Mouse (Mus musculus) liver, embryonic 13.5 days (tissue): ENCODE measurements around the gene Arhgef12. TPM values are rescaled to one million over a fixed set of nuclear protein-coding genes. Genes with fewer than 3 reads are reported as not detected.

Experiments
- ATAC-seq: fragments of 200-750 bp; cut with Nextera tagmentation; 2 replicates; pipeline ENCODE4 v1.8.0; 2017; ENCODE audit warnings: low read depth, mild to moderate bottlenecking, moderate number of reproducible peaks, moderate library complexity
- DNase-seq: peaks from one replicate; pipeline ENCODE4 v3.0.0; 2022
- H3K27ac ChIP-seq: fragments of 300-500 bp; sonication (generic); 2 replicates; pipeline ENCODE4 v1.5.1; 2015; ENCODE audit warnings: moderate library complexity, mild to moderate bottlenecking, inconsistent platforms
- H3K27me3 ChIP-seq: fragments of 300-500 bp; sonication (generic); 2 replicates; pipeline ENCODE4 v1.6.1; 2015; ENCODE audit warnings: mild to moderate bottlenecking, inconsistent platforms
- H3K36me3 ChIP-seq: fragments of 300-500 bp; sonication (generic); 2 replicates; pipeline ENCODE4 v1.6.1; 2015; ENCODE audit warnings: mild to moderate bottlenecking, inconsistent platforms
- H3K4me1 ChIP-seq: fragments of 300-500 bp; sonication (generic); replicated peaks from 2 replicates; pipeline ENCODE4 v1.6.1; 2015; ENCODE audit warnings: inconsistent platforms
- H3K4me2 ChIP-seq: fragments of 300-500 bp; sonication (generic); 2 replicates; pipeline ENCODE4 v1.6.1; 2015; ENCODE audit warnings: inconsistent platforms, mild to moderate bottlenecking, moderate library complexity
- H3K4me3 ChIP-seq: fragments of 300-500 bp; sonication (generic); replicated peaks from 2 replicates; pipeline ENCODE4 v1.5.1; 2015; ENCODE audit warnings: mild to moderate bottlenecking, inconsistent platforms
- H3K9ac ChIP-seq: fragments of 300-500 bp; sonication (generic); 2 replicates; pipeline ENCODE4 v1.6.1; 2015; ENCODE audit warnings: mild to moderate bottlenecking, inconsistent platforms
- H3K9me3 ChIP-seq: fragments of 300-500 bp; sonication (generic); replicated peaks from 2 replicates; pipeline ENCODE4 v1.6.1; 2016; ENCODE audit warnings: inconsistent platforms
- WGBS: fragments of 180-500 bp; shearing (Covaris S2); methylation state at CpG from one replicate; pipeline ENCODE4 v1.1.7; 2015; ENCODE audit not compliant: insufficient replicate concordance; 5-methylcytosine and 5-hydroxymethylcytosine counted together
- polyA plus RNA-seq: library from polyadenylated mRNA; unstranded; fragments of >200 nt; fragmentation: Nextera tagmentation; extraction: Ambion mirVana; gene quantifications from 2 replicates; pipeline ENCODE4 v1.2.1, GENCODE M21; 2015

Arhgef12 gene
- polyA plus RNA-seq, 1 experiment from 2014 or later: 4.3 TPM

GRCm38 (mm10) chr9:42945174-42945573 lies 161.9 kb downstream of the Arhgef12 start:
- 26% methylated on average over 7 of the region's 7 CpGs for WGBS
- H3K36me3 ChIP-seq: no peaks in the 10 kb centered on the region
- no peaks in the 10 kb centered on the region for H3K9me3 ChIP-seq
- H3K4me3 ChIP-seq: no peak overlapping the region
- H3K4me2 ChIP-seq: 0 out of 2 replicates have a peak overlapping the region, but pooled peaks have one; percentile 74
- H3K27ac ChIP-seq: no peak overlapping the region
- no peak for ATAC-seq
- no peak overlapping the region for H3K9ac ChIP-seq
- no peaks in the 10 kb centered on the region for H3K4me1 ChIP-seq
- peaks cover 75% of the 10 kb centered on the region for H3K27me3 ChIP-seq
- DNase-seq: no peak

GRCm38 (mm10) chr9:42944536-42945006 lies 162.5 kb downstream of the Arhgef12 start:
- H3K27me3 ChIP-seq: peaks cover 80% of the 10 kb centered on the region
- no peaks in the 10 kb centered on the region for H3K9me3 ChIP-seq
- no peak overlapping the region for H3K27ac ChIP-seq

DNA sequence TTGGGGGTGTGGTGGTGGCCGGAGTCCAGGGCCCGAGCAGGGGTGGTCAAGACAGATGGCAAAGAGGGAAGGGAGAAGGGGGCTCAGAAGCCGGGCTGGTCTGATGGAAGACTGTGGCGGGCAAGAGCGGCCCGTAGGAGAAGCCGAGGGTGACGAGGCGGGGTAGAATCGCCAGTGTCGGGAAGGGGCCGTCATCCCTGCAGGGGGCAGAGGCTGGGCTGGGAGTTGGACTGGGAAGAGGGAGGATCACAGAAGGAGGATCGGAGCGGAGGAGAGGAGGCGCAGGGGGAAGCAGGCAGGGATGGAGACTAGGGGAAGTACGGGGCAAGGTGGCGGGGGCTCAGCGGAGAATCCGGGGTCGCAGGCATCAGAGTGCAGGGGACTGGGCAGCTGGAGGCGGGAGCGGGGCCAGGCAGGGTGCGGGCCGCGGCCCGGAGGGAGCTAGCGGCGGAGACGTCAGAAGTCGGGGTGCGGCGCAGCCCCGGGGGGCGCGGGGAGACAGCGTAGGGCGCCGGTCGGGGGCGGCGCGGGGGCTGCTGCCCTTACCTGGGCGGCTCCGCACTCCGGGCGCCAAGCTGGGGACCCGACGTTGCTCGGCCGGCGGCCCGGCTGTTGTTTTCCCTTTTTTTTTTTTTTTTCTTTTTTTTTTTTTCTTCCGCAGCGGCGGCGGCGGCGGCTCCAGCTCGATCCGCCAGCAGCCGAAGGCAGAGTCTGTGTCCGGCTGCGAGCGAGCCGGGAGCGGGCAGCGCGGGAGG lies 163.1 kb downstream of the Arhgef12 start, which contains the start of gene Grik4:
TSS of gene Grik4 (minus strand) at position 713 of the 755 bp plus-strand sequence.
- H3K4me3 ChIP-seq: peak within 1 kb of the TSS; percentile 61
- no peak for DNase-seq
- WGBS: 2% methylated on average over 50 of the region's 68 CpGs
- H3K9me3 ChIP-seq: no peaks in the 10 kb centered on the region
- no peak for ATAC-seq
- H3K36me3 ChIP-seq: no peaks in the 10 kb centered on the region
- H3K9ac ChIP-seq: peak within 1 kb of the TSS; percentile 61
- H3K27ac ChIP-seq: no peak within 1 kb of the TSS
- peak within 1 kb of the TSS; percentile 74 for H3K4me2 ChIP-seq
- H3K27me3 ChIP-seq: peaks cover 83% of the 10 kb centered on the region
- no peaks in the 10 kb centered on the region for H3K4me1 ChIP-seq

More at GRCm38 (mm10) chr9:42944536-42945006, 162.5 kb downstream of the Arhgef12 start:
- WGBS: under 1% methylated on average over 52 of the region's 52 CpGs
- H3K4me3 ChIP-seq: peak overlapping the region; percentile 61
- peak overlapping the region; percentile 61; the same call in 1 of the 2 replicates for H3K9ac ChIP-seq
- DNase-seq: peak; percentile 45
- no peaks in the 10 kb centered on the region for H3K36me3 ChIP-seq
- peak overlapping the region; percentile 74 for H3K4me2 ChIP-seq
- H3K4me1 ChIP-seq: no peaks in the 10 kb centered on the region
- ATAC-seq: peak; percentile 82

GRCm38 (mm10) chr9:42943057-42943529 lies 163.9 kb downstream of the Arhgef12 start:
- ATAC-seq: no peak
- no peaks in the 10 kb centered on the region for H3K36me3 ChIP-seq
- WGBS: 7% methylated on average over 9 of the region's 9 CpGs
- H3K4me2 ChIP-seq: peak overlapping the region; percentile 74
- no peak overlapping the region for H3K9ac ChIP-seq
- no peaks in the 10 kb centered on the region for H3K9me3 ChIP-seq
- no peak for DNase-seq
- peaks cover 77% of the 10 kb centered on the region for H3K27me3 ChIP-seq
- H3K4me1 ChIP-seq: no peaks in the 10 kb centered on the region
- no peak overlapping the region for H3K27ac ChIP-seq
- H3K4me3 ChIP-seq: peak overlapping the region; percentile 61; the same call in 1 of the 2 replicates

DNA sequence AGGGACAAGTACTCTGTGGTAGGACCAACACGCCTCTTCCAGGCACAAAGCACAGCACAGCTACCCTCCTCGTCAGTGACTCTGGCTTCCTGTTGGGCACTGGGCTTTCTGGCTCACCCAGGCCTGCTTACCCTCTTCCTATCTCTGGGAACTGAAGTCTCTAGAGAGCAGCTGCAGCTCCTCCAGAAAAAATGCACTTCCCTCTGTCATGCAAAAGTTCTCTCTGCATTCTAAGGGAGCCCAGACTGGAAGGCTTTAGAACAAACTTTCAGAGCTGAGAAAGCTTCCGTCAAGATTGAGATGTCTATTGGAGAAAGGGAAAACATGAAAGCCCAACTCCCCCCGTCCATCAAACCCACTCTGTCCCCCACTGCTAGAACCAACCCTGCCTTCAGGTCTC lies 164.9 kb downstream of the Arhgef12 start:
- peaks cover 76% of the 10 kb centered on the region for H3K27me3 ChIP-seq
- ATAC-seq (no peak), DNase-seq (no peak)

GRCm38 (mm10) chr9:42932146-42932545 lies 174.9 kb downstream of the Arhgef12 start:
- Histone ChIP-seq H3K36me3 (no peaks in the 10 kb centered on the region), H3K27me3 (no peaks in the 10 kb centered on the region), H3K4me1 (no peaks in the 10 kb centered on the region), H3K9me3 (no peaks in the 10 kb centered on the region), H3K4me2 (no peak overlapping the region), H3K9ac (no peak overlapping the region), H3K4me3 (no peak overlapping the region), H3K27ac (no peak overlapping the region)
- DNase-seq (no peak), ATAC-seq (no peak)
- WGBS: 50% methylated on average over 7 of the region's 7 CpGs

More for the DNA sequence above, 164.9 kb downstream of the Arhgef12 start:
- Histone ChIP-seq H3K9me3 (no peaks in the 10 kb centered on the region), H3K36me3 (no peaks in the 10 kb centered on the region), H3K4me3 (no peak overlapping the region), H3K4me2 (no peak overlapping the region), H3K27ac (no peak overlapping the region), H3K4me1 (no peaks in the 10 kb centered on the region), H3K9ac (no peak overlapping the region)
- 33% methylated on average over 4 of the region's 4 CpGs for WGBS

GRCm38 (mm10) chr9:42927498-42927897 lies 179.5 kb downstream of the Arhgef12 start:
- no peak overlapping the region for H3K27ac ChIP-seq
- H3K9me3 ChIP-seq: no peaks in the 10 kb centered on the region
- H3K4me3 ChIP-seq: no peak overlapping the region
- 62% methylated on average over 10 of the region's 10 CpGs for WGBS
- DNase-seq (no peak), ATAC-seq (no peak)
- no peaks in the 10 kb centered on the region for H3K36me3 ChIP-seq
- H3K27me3 ChIP-seq: no peaks in the 10 kb centered on the region
- H3K9ac ChIP-seq: no peak overlapping the region
- H3K4me1 ChIP-seq: no peaks in the 10 kb centered on the region
- no peak overlapping the region for H3K4me2 ChIP-seq

GRCm38 (mm10) chr9:42926564-42926963 lies 180.5 kb downstream of the Arhgef12 start:
- Histone ChIP-seq H3K9me3 (no peaks in the 10 kb centered on the region), H3K4me1 (no peaks in the 10 kb centered on the region), H3K36me3 (no peaks in the 10 kb centered on the region), H3K27me3 (no peaks in the 10 kb centered on the region), H3K9ac (no peak overlapping the region), H3K4me3 (no peak overlapping the region), H3K4me2 (no peak overlapping the region), H3K27ac (no peak overlapping the region)
- 55% methylated on average over 6 of the region's 6 CpGs for WGBS
- DNase-seq (no peak), ATAC-seq (no peak)

DNA sequence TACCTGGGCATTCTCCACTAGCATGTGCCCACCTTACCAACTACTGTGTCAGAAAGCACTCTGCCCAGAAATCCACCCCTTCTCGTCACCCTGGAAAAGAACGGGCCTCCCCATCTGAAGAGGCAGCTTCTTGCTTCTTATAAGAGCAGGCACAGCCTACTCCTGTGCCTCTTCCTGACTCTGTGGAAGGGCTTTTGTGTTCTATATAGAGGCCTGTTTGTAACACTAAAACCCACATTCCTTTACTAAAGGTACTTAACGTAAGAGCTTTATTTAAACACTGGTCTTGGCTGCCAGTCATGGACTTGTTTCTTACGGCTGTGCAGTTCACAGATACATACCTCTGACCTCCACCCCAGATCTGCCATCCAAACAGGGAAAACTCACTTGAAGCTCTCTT lies 185.2 kb downstream of the Arhgef12 start:
- Histone ChIP-seq H3K9ac (no peak overlapping the region), H3K4me2 (no peak overlapping the region), H3K27ac (no peak overlapping the region), H3K36me3 (no peaks in the 10 kb centered on the region), H3K27me3 (no peaks in the 10 kb centered on the region), H3K4me3 (no peak overlapping the region), H3K9me3 (no peaks in the 10 kb centered on the region), H3K4me1 (no peaks in the 10 kb centered on the region)
- DNase-seq (no peak), ATAC-seq (no peak)
- 66% methylated on average over 4 of the region's 4 CpGs for WGBS

DNA sequence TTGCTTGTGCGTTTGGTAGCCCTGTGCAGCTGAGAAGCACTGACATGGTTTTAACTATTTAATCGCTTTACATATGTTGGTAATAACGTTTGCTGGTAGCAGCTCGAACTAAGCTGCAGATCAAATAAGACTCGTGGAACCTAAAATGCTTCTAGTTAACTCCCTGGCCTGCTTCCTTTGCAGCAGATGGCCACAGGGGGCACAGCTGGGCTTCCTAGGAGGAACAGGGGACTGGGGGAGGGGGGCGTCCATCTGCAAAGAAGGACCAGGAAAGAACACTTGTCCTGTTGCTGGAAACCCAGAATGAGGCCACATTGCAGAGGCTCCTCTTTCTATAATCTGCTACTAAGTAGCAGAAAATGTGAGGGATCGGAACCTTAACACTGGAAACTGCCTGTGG lies 186.8 kb downstream of the Arhgef12 start:
- no peaks in the 10 kb centered on the region for H3K9me3 ChIP-seq
- no peaks in the 10 kb centered on the region for H3K36me3 ChIP-seq
- no peaks in the 10 kb centered on the region for H3K4me1 ChIP-seq
- no peak for ATAC-seq
- WGBS: 40% methylated on average over 7 of the region's 7 CpGs
- no peaks in the 10 kb centered on the region for H3K27me3 ChIP-seq
- H3K4me2 ChIP-seq: no peak overlapping the region
- H3K9ac ChIP-seq: no peak overlapping the region
- no peak overlapping the region for H3K27ac ChIP-seq
- DNase-seq: no peak
- H3K4me3 ChIP-seq: no peak overlapping the region

DNA sequence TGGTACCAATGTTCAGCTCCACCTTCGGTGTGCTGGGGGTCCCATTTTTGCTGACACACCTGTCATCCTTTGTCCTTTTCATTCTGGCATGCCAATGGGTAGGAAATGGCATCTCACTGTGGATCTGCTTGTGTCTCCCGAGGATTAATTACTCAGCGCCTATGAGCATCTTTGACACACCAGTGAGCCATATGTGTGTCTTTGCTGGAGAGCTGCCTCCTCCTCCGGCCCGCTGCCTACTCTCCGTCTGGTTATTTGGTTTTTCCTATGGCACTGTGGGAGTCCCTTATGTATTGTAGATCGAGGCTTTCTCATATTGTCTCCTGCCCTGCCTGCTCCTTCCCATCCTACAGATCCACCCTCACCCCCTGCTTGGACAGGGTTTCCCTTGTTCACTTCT lies 189.1 kb downstream of the Arhgef12 start:
- ATAC-seq: no peak
- no peak overlapping the region for H3K4me2 ChIP-seq
- H3K36me3 ChIP-seq: no peaks in the 10 kb centered on the region
- H3K4me3 ChIP-seq: no peak overlapping the region
- WGBS: 57% methylated on average over 7 of the region's 7 CpGs
- DNase-seq: no peak
- no peaks in the 10 kb centered on the region for H3K4me1 ChIP-seq
- no peaks in the 10 kb centered on the region for H3K27me3 ChIP-seq
- H3K9me3 ChIP-seq: no peaks in the 10 kb centered on the region
- no peak overlapping the region for H3K27ac ChIP-seq
- H3K9ac ChIP-seq: no peak overlapping the region
